Mouse (Mus musculus) sigmoid colon, adult 10 weeks (tissue): ENCODE data around the gene Cnpy2. TPM values are rescaled to one million over a fixed set of nuclear protein-coding genes. Genes with fewer than 3 reads are reported as not detected.

Experiments used
- polyA plus RNA-seq: library from polyadenylated mRNA; stranded (reverse); fragments of 350-450 nt; fragmentation: Illumina TruSeq; extraction: RNeasy Lipid Tissue Mini Kit (QIAGEN cat#74804); gene quantifications from one replicate; pipeline ENCODE4 v1.2.3, GENCODE M21; 2014; ENCODE audit warnings: low read depth, low replicate concordance

Cnpy2 gene
- 43.5 TPM for polyA plus RNA-seq

DNA sequence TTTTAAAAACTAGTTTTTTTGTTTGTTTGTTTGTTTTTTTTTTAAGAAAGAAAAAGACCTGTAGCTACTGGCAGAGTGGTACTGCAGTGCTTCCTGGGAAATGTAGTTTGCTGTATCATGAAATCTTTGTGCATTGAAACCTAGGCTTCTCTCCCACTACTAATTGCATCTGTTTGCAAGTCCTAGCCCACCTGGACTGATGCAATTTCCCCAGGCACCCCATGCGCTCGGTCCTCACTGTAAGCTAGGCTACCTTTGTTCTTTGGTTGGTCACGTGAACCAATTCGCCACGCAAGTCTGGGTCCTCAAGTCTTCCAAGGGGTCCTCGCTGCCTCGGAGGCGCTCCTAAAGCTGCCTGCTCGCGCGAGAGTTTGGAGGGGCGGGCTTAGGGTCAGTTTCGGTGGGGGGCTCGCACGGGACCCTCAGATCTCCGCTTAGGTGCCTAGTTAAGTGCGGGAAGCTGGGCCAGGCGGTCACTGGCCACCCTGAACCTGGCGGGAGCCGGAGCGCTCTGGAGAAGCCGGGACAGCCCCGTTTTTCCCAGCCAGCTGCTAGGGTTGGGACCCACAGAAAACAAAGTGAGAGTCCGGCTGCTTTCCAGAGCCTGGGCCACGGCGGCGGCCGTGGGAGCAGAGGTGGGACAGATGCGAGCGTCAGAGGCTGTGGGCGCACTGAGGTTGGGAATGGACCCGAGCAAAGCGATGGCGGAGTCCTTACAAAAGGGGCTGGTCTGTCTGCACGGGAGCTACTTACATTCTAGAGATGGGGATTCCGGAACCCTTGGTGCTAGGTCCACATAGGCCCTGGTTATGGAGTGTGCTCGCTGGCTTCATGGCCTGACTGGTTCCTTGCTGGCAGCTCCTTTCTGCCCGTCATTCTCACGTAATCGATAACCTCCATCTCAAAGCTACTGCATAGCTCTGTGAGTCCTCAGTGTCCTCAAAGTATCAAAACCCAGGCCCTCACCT lies at the start of gene Cnpy2:
Cnpy2 (plus strand) TSS at position 319 of the 968 bp plus-strand sequence.

DNA sequence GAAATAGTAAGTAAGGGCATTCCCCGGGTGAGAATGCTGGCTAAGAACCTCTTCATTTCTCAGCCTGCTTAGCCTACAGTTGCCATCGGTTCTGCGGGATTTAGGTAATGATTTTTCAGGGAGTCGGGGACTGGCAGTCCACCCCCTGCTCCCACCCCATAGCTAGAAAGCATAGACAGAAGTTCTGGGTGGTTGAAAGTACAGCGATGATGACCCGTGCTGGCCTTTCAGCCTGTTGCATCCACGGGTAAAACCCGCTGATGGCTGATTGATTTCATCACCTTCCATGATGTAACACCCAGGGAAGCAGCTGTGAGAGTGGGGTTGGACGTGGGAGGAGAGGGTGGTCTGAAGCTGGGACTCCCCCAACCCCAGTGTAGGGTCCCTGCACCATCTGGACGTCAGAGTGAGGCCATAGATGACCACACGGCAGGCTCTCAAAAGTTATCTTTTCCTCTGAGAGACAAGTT lies 23.5 kb upstream of the Cnpy2 start, which contains the start of gene Il23a:
Il23a (minus strand) TSS at position 51 of the 470 bp plus-strand sequence.

DNA sequence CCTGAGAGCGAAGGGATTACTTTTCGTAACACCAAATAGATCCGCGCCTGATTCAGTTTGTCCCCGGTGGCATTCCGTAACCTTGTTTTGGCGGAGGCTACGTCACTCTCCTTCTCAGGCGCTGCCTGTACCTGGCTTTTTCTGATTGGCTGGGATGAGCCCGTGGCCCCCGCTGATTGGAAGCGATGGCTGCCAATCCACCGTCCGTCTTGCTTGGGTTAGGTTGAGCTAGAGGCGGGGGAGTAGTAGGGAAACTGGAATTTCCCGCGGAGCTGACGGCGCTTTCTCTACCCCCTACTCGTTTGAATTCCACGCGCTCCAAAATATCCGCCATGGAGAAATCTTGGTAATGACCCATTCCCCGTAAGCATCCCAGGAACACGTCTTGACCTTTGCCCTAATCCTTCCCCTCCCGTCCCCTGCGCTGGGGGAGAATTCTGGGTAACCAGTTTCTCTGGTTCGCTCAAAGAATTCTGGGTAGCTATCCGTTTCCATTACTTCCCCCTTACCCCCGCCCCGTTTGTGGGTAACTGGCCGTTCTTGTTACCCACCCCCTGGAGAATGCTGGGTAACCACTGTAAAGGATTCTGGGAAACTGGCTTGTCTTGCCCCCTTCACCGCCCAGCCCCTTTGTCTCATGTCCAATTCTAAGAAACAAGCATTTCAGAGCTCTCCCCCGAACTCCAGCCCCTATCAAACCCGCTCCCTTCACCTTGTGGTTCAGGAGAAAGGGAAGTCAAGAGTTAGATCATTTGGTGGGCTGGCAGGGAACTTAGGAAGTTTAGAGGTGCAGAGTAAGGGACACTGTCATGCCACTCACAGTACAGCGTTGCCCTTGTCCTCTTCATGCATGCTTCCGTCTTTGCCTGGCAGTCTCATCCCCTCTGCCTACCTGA lies 18.9 kb upstream of the Cnpy2 start, which contains the start of gene Pan2:
Pan2 (plus strand) TSS at position 210 of the 896 bp plus-strand sequence.

DNA sequence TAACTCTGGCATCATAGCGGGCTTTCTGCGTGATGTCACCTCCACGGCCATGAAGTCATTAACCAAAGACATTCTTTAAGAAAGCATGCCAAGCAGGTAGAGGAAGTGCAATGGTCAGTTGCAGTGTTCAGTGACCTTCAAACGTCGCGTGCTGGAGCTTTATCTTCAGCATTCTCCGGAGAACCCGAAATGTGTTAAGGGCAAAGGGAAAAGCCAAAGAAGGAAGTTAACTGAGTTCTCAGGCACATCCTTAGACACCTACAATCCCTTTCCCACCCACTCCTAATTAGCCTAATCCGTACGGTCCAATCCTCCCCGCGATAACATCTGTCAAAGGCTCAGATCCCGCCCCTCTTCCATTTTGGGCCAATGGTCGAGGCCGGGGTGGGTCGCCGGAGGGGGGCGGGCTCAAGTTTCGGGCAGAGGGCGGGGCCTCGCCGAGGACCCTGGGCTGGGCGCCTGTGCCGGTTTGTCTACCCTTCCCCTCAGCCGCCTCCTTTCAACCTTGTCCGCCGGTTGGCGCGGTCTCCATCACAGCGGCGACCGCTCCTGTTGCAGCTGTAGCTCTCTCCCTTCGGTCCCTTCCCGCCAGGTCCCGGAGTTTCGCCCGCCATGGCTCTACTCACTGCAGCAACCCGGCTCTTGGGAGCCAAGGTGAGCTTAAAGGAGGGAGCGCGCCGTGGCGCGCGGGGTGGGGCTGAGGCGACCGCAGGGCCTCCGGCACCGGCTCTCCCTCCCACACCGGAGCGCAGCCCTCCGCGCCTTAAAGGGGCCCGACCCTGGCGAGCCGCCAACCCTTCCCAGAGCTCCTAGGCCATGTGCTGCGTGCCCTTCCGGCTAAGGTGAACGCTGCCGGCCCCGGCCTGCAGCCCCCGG lies 15.3 kb downstream of the Cnpy2 start, which contains the start of gene Cs:
Cs (plus strand) TSS at position 429 of the 876 bp plus-strand sequence.

DNA sequence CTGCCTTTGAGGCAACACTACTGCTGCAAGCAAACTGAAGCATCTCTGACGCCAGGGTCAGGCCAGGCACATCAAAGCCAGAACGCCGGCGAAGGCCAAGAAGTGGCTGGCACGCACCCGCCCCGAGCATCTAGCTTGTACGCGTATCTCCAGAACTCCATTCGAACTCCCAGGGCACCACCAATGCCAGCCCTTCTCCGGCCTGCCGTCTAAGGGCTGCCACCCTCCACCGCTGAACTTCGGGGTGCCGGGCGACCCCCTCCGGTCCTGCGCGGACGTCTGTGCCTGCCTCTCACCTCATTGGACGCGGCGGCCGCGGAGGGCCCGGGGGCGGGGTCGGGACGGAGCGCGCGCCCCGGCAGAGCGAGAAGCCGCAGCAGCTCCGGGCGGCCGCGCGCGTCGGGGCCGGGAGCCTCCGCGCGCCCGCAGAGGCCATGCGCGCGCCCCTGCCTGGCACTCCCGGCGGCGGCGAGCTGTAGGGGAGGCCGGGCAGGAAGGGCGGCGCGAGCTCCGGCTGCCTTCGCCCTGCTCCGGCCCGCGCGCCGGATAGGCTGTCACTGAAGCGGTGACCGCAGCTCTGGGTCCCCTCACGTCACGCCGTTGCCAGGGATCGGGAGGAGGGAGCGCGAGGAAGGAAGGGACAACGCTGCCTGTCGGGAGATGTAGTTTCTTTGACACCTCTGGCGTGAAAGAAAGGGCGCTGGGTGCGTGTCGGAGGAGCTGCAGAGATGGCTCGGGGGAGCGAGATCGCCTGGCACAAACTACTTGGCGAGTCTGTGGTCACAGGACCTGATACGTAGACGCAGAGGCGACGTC lies 46.4 kb downstream of the Cnpy2 start, which contains the start of gene Coq10a:
Coq10a (minus strand) TSS at position 596 of the 816 bp plus-strand sequence.

DNA sequence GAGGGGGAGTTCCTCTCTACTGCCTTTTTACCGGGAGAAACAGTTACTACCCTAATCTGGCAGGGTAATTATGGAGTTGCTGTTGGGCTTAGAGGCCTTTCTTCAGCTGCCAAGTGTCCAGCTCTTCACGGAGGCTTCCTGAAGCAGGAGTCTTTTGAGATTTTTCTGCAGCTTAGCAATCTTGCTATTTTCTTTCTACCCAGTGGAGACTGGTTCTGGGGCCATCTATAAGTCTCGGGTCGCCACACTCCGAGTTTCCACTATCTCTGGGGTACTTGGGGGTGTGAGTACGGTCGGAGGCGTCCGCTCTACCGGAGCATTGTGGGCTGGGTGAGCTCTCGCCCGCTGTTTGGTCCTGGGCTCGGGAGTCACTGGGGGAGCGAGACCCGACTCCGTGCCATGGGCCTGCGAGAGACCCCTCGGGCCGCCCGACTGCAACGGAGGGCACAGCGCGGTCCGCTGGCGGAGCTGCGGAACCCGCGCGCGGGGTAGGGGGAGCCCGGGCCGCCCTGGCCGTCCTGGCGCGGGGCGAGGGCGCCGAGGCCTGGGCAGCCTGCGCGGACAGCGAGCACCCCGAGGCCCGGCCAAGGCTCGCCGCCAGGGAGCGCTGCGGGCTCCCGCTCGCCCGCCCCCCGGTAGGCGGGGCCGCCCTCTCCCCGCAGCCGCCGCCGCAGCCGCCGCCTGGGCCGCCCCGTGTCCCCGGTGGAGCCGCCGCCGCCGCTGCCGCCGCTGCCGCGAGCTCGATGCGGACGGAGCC lies 54.4 kb downstream of the Cnpy2 start, which contains the start of gene Ankrd52:
Ankrd52 (plus strand) TSS at position 661 of the 757 bp plus-strand sequence.

Other genes with a start within 250 kb of the Cnpy2 start
- gene Atp5b, start 239.2 kb upstream of the Cnpy2 start, polyA plus RNA-seq: 826 TPM
- 27.2 TPM for gene Baz2a, start 230.9 kb upstream of the Cnpy2 start, polyA plus RNA-seq
- gene Rbms2, start 142.2 kb upstream of the Cnpy2 start, polyA plus RNA-seq: 12.4 TPM
- not detected for gene Gls2, start 128.0 kb upstream of the Cnpy2 start, polyA plus RNA-seq
- 10.5 TPM for gene Spryd4, start 110.7 kb upstream of the Cnpy2 start, polyA plus RNA-seq
- not detected for gene Mip, start 96.6 kb upstream of the Cnpy2 start, polyA plus RNA-seq
- gene Timeless, start 90.4 kb upstream of the Cnpy2 start, polyA plus RNA-seq: 2.0 TPM
- not detected for gene Apon, start 68.4 kb upstream of the Cnpy2 start, polyA plus RNA-seq
- not detected for gene Apof, start 53.8 kb upstream of the Cnpy2 start, polyA plus RNA-seq
- gene Stat2, start 51.9 kb upstream of the Cnpy2 start, polyA plus RNA-seq: 13.9 TPM
- gene Il23a, start 23.7 kb upstream of the Cnpy2 start, polyA plus RNA-seq: 0.76 TPM
- 14.1 TPM for gene Pan2, start 19.1 kb upstream of the Cnpy2 start, polyA plus RNA-seq
- 251 TPM for gene Cs, start 15.3 kb downstream of the Cnpy2 start, polyA plus RNA-seq
- gene Coq10a, start 46.5 kb downstream of the Cnpy2 start, polyA plus RNA-seq: 14.8 TPM
- gene Ankrd52, start 54.7 kb downstream of the Cnpy2 start, polyA plus RNA-seq: 13.2 TPM
- gene Slc39a5, start 78.8 kb downstream of the Cnpy2 start, polyA plus RNA-seq: 1.5 TPM
- 19.9 TPM for gene Nabp2, start 89.0 kb downstream of the Cnpy2 start, polyA plus RNA-seq
- gene Rnf41, start 89.2 kb downstream of the Cnpy2 start, polyA plus RNA-seq: 8.2 TPM
- 52.5 TPM for gene Smarcc2, start 136.8 kb downstream of the Cnpy2 start, polyA plus RNA-seq
- 157 TPM for gene Myl6, start 171.7 kb downstream of the Cnpy2 start, polyA plus RNA-seq
- not detected for gene Myl6b, start 176.2 kb downstream of the Cnpy2 start, polyA plus RNA-seq
- 6.7 TPM for gene Esyt1, start 203.4 kb downstream of the Cnpy2 start, polyA plus RNA-seq
- 1.0 TPM for gene Zc3h10, start 225.3 kb downstream of the Cnpy2 start, polyA plus RNA-seq
- gene Rpl41, start 226.8 kb downstream of the Cnpy2 start, polyA plus RNA-seq: 31.9 TPM
- 83.2 TPM for gene Pa2g4, start 243.5 kb downstream of the Cnpy2 start, polyA plus RNA-seq